Comparison of ENCODE assay signal across 8 mouse cellular contexts in the genomic region with DNA sequence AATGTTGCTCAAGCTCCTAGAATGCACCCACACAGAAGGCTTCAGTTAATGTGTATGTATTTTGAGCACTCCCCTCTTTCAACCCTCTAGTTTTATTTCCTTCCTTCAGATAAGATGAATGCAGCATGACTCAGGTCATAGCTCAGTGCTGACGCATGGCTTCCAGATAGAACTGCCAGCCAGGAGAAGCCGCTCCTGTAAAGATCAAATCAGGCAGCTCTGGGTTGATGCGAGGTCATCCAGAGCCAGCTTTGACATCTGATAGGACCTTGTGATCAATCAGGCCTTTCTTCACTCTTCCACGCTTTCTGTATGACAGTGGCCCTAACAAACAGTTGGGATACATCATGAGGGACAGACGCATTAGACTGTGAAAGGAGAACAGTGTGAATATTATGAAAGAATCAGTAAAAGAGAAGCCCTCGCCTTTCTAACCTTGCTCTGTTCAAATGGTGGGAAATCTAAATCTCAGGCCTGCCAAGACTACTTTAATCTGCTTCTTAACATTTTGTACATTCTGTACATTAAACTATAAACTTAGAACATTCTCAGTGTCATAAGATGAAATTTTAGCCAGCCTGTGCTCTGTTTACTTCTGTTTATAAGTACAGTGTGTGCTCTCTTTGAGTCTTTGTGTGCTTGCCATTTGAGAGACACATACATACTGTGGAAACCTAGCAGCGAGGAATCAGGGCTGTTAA.
A peak's percentile ranks its signal among the peaks of the same experiment; 100 is the strongest.
DNase-seq lines count a peak whose midpoint lies in the region.

No protein-coding gene starts in this region.

- DNase-seq in embryo, embryonic 10 days (ENCODE audit: low spot score) = peak; percentile 17
- DNase-seq in embryo, embryonic 11 days = no peak
- peak; percentile 18 to 50 for DNase-seq in urinary bladder, adult 18-20 months (ENCODE audit: low spot score in 2 of 2)
- DNase-seq in urinary bladder, postnatal 10 days (ENCODE audit: low spot score) = no peak
- peak; percentile 18 to 43 for DNase-seq in heart, postnatal 36 days
- DNase-seq in yolk sac, embryonic 10.5 days (ENCODE audit: low spot score) = peak; percentile 6
- no peak for DNase-seq in layer of hippocampus, adult 8-10 months (ENCODE audit: low spot score in 2 of 2)
- no peak for DNase-seq in left cerebral cortex, adult 11 months (ENCODE audit: low spot score)

- intact Hi-C loops in heart, postnatal 36 days (cut with DNase I) = loop anchor here (10.0 kb wide), 1 partner anchor 296 kb away; no protein-coding TSS in a partner anchor

Comparison
In these comparisons a context has a peak if more than half of its experiments do, and no peak if none do; other contexts are left out.
1. DNase-seq: peak in embryo, embryonic 10 days (single experiment), urinary bladder, adult 18-20 months (2 of 2), heart, postnatal 36 days (2 of 2) and yolk sac, embryonic 10.5 days (single experiment); none in embryo, embryonic 11 days (single experiment), urinary bladder, postnatal 10 days (single experiment), layer of hippocampus, adult 8-10 months (0 of 2) and left cerebral cortex, adult 11 months (single experiment).